Mouse (Mus musculus) midbrain, embryonic 15.5 days (tissue): ENCODE results near the gene Tex46. TPM values are rescaled to one million over a fixed set of nuclear protein-coding genes. Genes with fewer than 3 reads are reported as not detected.

Experiments used
- ATAC-seq: fragments of 200-750 bp; cut with Nextera tagmentation; replicated peaks from 2 replicates; pipeline ENCODE4 v1.8.0; 2017; ENCODE audit warnings: moderate TSS enrichment
- H3K27ac ChIP-seq: fragments of 300-500 bp; sonication (generic); 2 replicates; pipeline ENCODE4 v1.5.1; 2015; ENCODE audit warnings: mild to moderate bottlenecking, inconsistent platforms
- H3K27me3 ChIP-seq: fragments of 300-500 bp; sonication (generic); replicated peaks from 2 replicates; pipeline ENCODE4 v1.6.1; 2015; ENCODE audit warnings: inconsistent platforms
- H3K36me3 ChIP-seq: fragments of 300-500 bp; sonication (generic); replicated peaks from 2 replicates; pipeline ENCODE4 v1.6.1; 2015; ENCODE audit warnings: inconsistent platforms
- H3K4me1 ChIP-seq: fragments of 300-500 bp; sonication (generic); 2 replicates; pipeline ENCODE4 v1.6.1; 2015; ENCODE audit warnings: inconsistent platforms
- H3K4me2 ChIP-seq: fragments of 300-500 bp; sonication (generic); 2 replicates; pipeline ENCODE4 v1.6.1; 2015; ENCODE audit warnings: inconsistent platforms, mild to moderate bottlenecking, moderate library complexity
- H3K4me3 ChIP-seq: fragments of 300-500 bp; sonication (generic); 2 replicates; pipeline ENCODE4 v1.5.1; 2015; ENCODE audit warnings: mild to moderate bottlenecking, inconsistent platforms
- H3K9ac ChIP-seq: fragments of 300-500 bp; sonication (generic); 2 replicates; pipeline ENCODE4 v1.6.1; 2015; ENCODE audit warnings: mild to moderate bottlenecking, inconsistent platforms
- H3K9me3 ChIP-seq: fragments of 300-500 bp; sonication (generic); 2 replicates; pipeline ENCODE4 v1.6.1; 2016; ENCODE audit warnings: inconsistent platforms
- WGBS: fragments of 180-500 bp; shearing (Covaris S2); methylation state at CpG from one replicate; pipeline ENCODE4 v1.1.7; 2015; ENCODE audit warnings: mixed read lengths; 5-methylcytosine and 5-hydroxymethylcytosine counted together
- polyA plus RNA-seq: library from polyadenylated mRNA; unstranded; fragments of >200 nt; fragmentation: Nextera tagmentation; extraction: Ambion mirVana; gene quantifications from 2 replicates; pipeline ENCODE4 v1.2.1, GENCODE M21; 2015

Gene Tex46
- polyA plus RNA-seq, 1 experiment from 2014 or later = not detected

DNA sequence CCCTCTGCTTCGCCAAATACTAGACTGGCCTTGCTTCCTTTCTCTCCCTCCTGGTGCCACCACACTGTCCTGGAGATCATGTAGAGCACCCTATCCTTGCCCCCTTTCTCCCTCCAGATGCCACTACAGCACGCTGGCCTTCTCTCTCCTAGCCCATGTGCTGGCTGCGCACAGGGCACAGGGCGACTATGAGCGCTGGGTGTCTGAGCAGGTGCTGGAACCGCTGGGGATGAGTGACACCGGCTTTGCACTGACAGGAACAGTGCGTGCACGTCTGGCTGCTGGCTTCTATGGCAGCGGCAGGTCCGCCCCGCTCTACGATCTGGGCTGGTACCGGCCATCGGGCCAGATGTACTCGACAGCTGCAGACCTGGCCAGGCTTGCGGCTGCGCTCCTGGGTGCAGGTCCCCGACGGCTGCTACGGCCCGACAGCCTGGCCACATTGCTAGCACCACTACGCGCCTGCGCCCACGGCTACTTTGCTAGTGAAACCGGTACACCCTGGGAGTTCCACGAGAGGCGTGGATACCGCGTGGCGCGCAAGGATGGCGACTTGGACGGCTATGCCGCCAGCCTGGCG is 26.8 kb downstream of the Tex46 start:
- peak; percentile 71 for ATAC-seq
- H3K4me2 ChIP-seq = peak overlapping the region; percentile 80
- H3K4me1 ChIP-seq = peaks cover 24% of the 10 kb centered on the region
- H3K27me3 ChIP-seq = peaks cover 13% of the 10 kb centered on the region; the same call in 1 of the 2 replicates
- 13% methylated on average over 37 of the region's 37 CpGs for WGBS
- H3K4me3 ChIP-seq = peak overlapping the region; percentile 52
- peak overlapping the region; percentile 73 for H3K27ac ChIP-seq
- no peaks in the 10 kb centered on the region for H3K36me3 ChIP-seq
- H3K9me3 ChIP-seq = no peaks in the 10 kb centered on the region
- peak overlapping the region; percentile 48 for H3K9ac ChIP-seq

- no peaks in the 10 kb centered on the region for H3K36me3 ChIP-seq
- ATAC-seq = peak; percentile 81
- H3K4me1 ChIP-seq = peaks cover 24% of the 10 kb centered on the region
- H3K9ac ChIP-seq = peak overlapping the region; percentile 48
- peak overlapping the region; percentile 80 for H3K4me2 ChIP-seq
- WGBS = 1% methylated on average over 74 of the region's 76 CpGs
- H3K27ac ChIP-seq = peak overlapping the region; percentile 73
- H3K4me3 ChIP-seq = peak overlapping the region; percentile 52
- peaks cover 13% of the 10 kb centered on the region; the same call in 1 of the 2 replicates for H3K27me3 ChIP-seq
- no peaks in the 10 kb centered on the region for H3K9me3 ChIP-seq
These were observed 27.5 kb downstream of the Tex46 start for GRCm38 (mm10) chr4:136637563-136638229.

GRCm38 (mm10) chr4:136638230-136638750 is 28.1 kb downstream of the Tex46 start:
- peak overlapping the region; percentile 52 for H3K4me3 ChIP-seq
- no peaks in the 10 kb centered on the region for H3K36me3 ChIP-seq
- no peak overlapping the region for H3K27ac ChIP-seq
- H3K9me3 ChIP-seq = no peaks in the 10 kb centered on the region
- peaks cover 13% of the 10 kb centered on the region; the same call in 1 of the 2 replicates for H3K27me3 ChIP-seq
- ATAC-seq = 0 out of 2 replicates have a peak, but pooled peaks have one; percentile 15
- no peak overlapping the region for H3K9ac ChIP-seq
- H3K4me2 ChIP-seq = peak overlapping the region; percentile 80
- WGBS = 17% methylated on average over 7 of the region's 7 CpGs
- peaks cover 24% of the 10 kb centered on the region for H3K4me1 ChIP-seq

DNA sequence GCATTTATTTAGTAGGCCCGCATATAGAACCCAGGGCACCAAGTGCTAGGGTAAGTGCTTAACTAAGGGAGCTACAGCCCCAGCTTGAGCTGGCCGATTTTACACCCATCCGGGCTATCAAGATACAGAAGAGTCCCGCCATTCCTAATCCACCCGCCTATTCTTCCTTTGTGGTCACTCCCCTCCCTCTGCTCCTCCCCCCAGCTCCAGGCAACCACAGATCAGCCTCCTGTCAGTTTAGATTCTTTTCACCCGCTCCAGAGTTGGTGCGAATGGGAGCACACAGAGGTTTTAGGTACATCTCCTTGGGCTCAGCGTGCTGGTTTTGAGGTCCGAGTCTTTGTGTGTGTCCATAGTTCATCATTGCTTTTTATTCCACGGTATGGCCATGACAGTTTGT is 28.7 kb downstream of the Tex46 start:
- Histone ChIP-seq H3K4me2 (peak overlapping the region; percentile 80), H3K27ac (no peak overlapping the region), H3K4me3 (0 out of 2 replicates have a peak overlapping the region, but pooled peaks have one; percentile 1), H3K27me3 (peaks cover 13% of the 10 kb centered on the region; the same call in 1 of the 2 replicates), H3K9me3 (no peaks in the 10 kb centered on the region), H3K4me1 (peaks cover 24% of the 10 kb centered on the region), H3K9ac (no peak overlapping the region), H3K36me3 (no peaks in the 10 kb centered on the region)
- 3% methylated on average over 10 of the region's 10 CpGs for WGBS
- no peak for ATAC-seq

DNA sequence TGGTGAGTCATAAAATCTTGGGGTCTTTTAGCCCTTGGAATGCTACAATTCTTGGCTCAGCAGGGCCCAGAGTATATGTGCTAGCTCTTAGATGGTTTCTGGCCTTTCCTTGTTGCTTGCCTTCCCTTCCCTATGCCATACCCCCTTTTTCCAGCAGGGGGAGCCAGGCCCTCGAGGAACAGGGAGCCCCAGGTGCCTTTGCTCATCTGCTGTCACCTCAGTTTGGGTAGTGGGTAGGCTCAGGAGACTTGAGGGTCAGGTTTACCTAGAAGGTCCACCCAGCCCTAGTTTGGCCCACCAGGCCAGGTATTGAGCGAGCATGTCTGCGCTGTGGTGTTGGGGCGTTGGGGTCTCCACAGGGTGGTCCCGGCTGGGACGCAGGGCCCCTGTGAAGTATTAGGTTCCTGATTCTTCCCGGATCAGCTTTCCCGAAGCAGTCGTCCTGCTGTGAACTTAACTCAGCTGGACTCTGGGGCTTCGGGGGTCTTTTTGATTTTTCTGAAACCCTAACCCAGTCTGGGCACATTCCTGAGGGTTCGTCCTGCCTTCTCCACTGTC is 38.8 kb downstream of the Tex46 start:
- no peak overlapping the region for H3K27ac ChIP-seq
- ATAC-seq = no peak
- no peak overlapping the region for H3K4me3 ChIP-seq
- no peak overlapping the region; the same call in 1 of the 2 replicates for H3K9ac ChIP-seq
- WGBS = 17% methylated on average over 11 of the region's 11 CpGs
- no peaks in the 10 kb centered on the region for H3K9me3 ChIP-seq
- H3K36me3 ChIP-seq = no peaks in the 10 kb centered on the region
- H3K4me1 ChIP-seq = peaks cover 32% of the 10 kb centered on the region
- no peak overlapping the region for H3K4me2 ChIP-seq
- H3K27me3 ChIP-seq = no peaks in the 10 kb centered on the region

GRCm38 (mm10) chr4:136649480-136650196 is 39.4 kb downstream of the Tex46 start:
- no peak overlapping the region; the same call in 1 of the 2 replicates for H3K9ac ChIP-seq
- no peaks in the 10 kb centered on the region for H3K27me3 ChIP-seq
- 40% methylated on average over 13 of the region's 13 CpGs for WGBS
- no peak overlapping the region for H3K4me2 ChIP-seq
- no peaks in the 10 kb centered on the region for H3K9me3 ChIP-seq
- H3K4me1 ChIP-seq = peaks cover 32% of the 10 kb centered on the region
- peaks cover 3% of the 10 kb centered on the region; the same call in 1 of the 2 replicates for H3K36me3 ChIP-seq
- ATAC-seq = peak; percentile 8; the same call in 1 of the 2 replicates
- H3K27ac ChIP-seq = no peak overlapping the region
- no peak overlapping the region for H3K4me3 ChIP-seq

GRCm38 (mm10) chr4:136650261-136650660 is 40.0 kb downstream of the Tex46 start:
- Histone ChIP-seq H3K27me3 (no peaks in the 10 kb centered on the region), H3K4me3 (no peak overlapping the region), H3K9me3 (no peaks in the 10 kb centered on the region), H3K4me2 (no peak overlapping the region), H3K9ac (no peak overlapping the region), H3K27ac (no peak overlapping the region), H3K36me3 (peaks cover 5% of the 10 kb centered on the region; the same call in 1 of the 2 replicates), H3K4me1 (peaks cover 32% of the 10 kb centered on the region)
- no peak for ATAC-seq
- 73% methylated on average over 8 of the region's 8 CpGs for WGBS

DNA sequence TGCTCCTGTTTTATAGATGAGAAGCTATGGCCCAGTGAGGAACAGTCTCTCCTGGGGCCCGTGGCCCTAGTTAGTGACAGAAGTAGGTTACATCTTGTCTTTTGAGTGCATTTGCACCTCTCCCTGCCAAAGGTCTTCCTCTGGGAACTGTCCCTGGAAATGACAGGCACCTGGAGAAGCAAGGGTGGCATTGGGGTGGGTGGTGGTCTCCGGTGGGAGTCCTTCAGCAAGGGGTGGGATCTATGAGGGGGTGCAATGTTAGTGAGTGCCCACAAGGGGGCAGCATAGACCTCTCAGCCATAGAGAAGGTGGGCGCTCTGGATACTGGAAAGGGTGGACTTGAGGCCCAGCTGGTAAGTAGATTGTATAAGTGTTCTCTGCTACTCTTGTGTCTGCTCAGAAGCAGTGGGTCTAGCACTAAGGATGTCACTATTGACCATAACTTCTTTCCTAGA is 41.1 kb downstream of the Tex46 start:
- H3K9me3 ChIP-seq = no peaks in the 10 kb centered on the region
- H3K4me2 ChIP-seq = no peak overlapping the region
- peak overlapping the region; percentile 77 for H3K27ac ChIP-seq
- H3K4me3 ChIP-seq = no peak overlapping the region
- 61% methylated on average over 3 of the region's 3 CpGs for WGBS
- H3K4me1 ChIP-seq = peaks cover 32% of the 10 kb centered on the region
- peaks cover 9% of the 10 kb centered on the region; the same call in 1 of the 2 replicates for H3K36me3 ChIP-seq
- no peak overlapping the region for H3K9ac ChIP-seq
- H3K27me3 ChIP-seq = no peaks in the 10 kb centered on the region
- ATAC-seq = peak; percentile 38; the same call in 1 of the 2 replicates

DNA sequence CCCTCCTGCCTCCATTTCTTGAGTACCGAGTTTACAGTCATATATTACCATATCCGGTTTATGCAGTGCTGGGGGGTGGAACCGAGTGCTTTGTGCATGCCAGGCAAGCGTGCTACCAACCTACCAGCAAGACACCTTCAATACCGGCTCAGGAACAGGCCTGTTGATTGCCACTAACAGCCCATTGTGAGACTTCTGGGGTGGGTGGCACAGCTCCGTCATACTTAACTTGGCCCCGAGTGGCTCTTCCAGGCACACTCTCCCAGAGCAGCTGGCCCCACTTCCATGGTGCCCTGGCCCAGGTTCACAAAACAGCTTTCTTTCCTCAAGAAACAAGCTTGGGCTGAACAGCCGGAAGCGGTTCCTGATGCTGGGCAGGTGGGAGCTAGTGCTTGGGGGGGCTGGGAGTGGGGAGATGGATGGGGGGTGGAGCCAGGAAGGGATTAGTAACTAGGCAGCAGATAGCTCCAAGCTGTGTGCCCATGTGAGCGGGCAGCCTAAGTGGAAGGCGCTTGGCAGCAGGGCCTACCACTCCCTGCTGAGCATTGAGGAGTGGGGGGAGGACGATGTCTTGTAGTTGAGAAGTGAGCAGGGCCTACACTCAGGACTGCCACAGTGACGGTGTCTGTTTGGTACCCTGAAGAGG is 41.8 kb downstream of the Tex46 start:
- peak; percentile 56 for ATAC-seq
- H3K9me3 ChIP-seq = no peaks in the 10 kb centered on the region
- 38% methylated on average over 13 of the region's 13 CpGs for WGBS
- peaks cover 9% of the 10 kb centered on the region; the same call in 1 of the 2 replicates for H3K36me3 ChIP-seq
- no peak overlapping the region for H3K9ac ChIP-seq
- H3K27ac ChIP-seq = peak overlapping the region; percentile 77
- H3K4me3 ChIP-seq = no peak overlapping the region
- H3K4me1 ChIP-seq = peaks cover 32% of the 10 kb centered on the region
- no peaks in the 10 kb centered on the region for H3K27me3 ChIP-seq
- H3K4me2 ChIP-seq = no peak overlapping the region

- Histone ChIP-seq H3K4me3 (no peak overlapping the region), H3K27ac (peak overlapping the region; percentile 77), H3K4me2 (no peak overlapping the region), H3K9ac (no peak overlapping the region), H3K4me1 (peaks cover 32% of the 10 kb centered on the region), H3K27me3 (no peaks in the 10 kb centered on the region), H3K36me3 (peaks cover 9% of the 10 kb centered on the region; the same call in 1 of the 2 replicates), H3K9me3 (no peaks in the 10 kb centered on the region)
- ATAC-seq = no peak; the same call in 1 of the 2 replicates
- WGBS = 53% methylated on average over 11 of the region's 11 CpGs
These were observed 42.3 kb downstream of the Tex46 start for GRCm38 (mm10) chr4:136652528-136652910.

DNA sequence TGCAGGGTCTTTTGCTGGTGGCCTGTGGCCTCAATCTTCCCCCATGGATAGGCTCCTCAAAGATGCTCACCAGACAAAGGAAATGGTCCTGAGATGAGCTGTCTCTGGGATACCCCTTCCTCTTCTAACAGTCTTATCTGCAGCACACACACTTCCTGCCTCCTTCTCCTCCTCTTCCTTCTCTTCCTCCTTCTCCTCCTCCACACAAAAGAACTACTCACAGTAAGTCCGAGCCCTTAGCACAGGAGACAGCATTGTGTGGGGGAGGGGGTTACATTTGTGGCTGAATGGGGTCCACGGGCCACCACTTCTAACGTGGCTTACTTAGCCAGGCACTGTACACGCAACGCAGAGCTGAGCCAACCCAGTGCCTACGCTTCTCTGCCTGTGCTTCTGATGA is 42.8 kb downstream of the Tex46 start:
- peaks cover 9% of the 10 kb centered on the region; the same call in 1 of the 2 replicates for H3K36me3 ChIP-seq
- H3K9me3 ChIP-seq = no peaks in the 10 kb centered on the region
- H3K27ac ChIP-seq = peak overlapping the region; percentile 77
- H3K4me1 ChIP-seq = peaks cover 32% of the 10 kb centered on the region
- no peak overlapping the region for H3K9ac ChIP-seq
- 50% methylated on average over 6 of the region's 6 CpGs for WGBS
- no peak overlapping the region for H3K4me3 ChIP-seq
- H3K4me2 ChIP-seq = no peak overlapping the region
- no peak for ATAC-seq
- no peaks in the 10 kb centered on the region for H3K27me3 ChIP-seq
